Mouse (Mus musculus): Measurements from ENCODE around the gene Timm8a1. TPM values are rescaled to one million over a fixed set of nuclear protein-coding genes. Genes with fewer than 3 reads are reported as not detected.

Timm8a1 gene
- polyA plus RNA-seq (2015; fragmentation: Nextera tagmentation; extraction: Ambion mirVana), result 51.9 and 62.5 TPM in 2 replicates

DNA sequence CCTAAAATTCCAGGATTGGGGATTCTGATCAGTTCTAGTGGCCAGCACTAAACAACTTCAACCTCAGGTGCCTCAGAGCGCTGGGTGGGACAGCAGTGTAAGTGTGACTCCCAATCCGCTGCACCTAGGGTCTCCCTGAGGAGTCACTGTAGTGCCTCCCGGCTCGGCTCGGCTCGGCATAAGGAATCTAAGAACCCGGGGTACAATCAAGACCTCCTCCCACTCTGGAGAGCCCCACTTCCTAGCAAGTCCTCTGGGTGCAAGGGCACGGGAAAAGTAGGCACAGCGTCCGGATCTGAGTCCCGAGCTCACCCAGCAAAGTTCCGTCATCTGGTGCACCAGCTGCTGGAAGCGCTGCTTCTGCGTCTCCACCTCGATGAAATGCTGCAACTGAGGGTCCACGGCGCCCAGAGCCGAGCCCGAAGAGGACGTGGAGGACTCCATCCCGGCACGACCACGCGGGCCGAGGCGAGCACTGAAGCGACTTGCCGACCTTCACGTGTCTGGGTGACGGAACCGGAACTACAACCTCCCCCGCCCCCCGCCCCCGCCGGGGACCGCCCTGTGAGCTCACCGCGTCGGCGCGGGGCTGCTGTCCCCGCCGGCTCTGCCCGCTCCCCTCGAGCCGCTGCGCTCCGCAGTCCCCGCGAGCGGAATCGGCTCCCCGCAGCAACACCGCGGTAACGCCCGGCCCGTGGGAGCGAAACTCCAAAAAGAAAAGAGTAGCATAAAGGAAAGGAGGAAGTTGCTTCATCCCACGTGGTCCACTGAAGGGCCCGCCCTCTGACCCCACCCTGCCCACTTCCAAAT, at the start of gene Timm8a1:
Timm8a1 (minus strand) TSS at position 721 of the 810 bp plus-strand sequence.
- no peaks in the 10 kb centered on the region for H3K9me3 ChIP-seq (replicated peaks)
- peak within 1 kb of the TSS; percentile 68; the same call in 1 of the 2 replicates for H3K27ac ChIP-seq (replicated peaks)
- WGBS, result 15% methylated on average over 23 of the region's 61 CpGs
- no peaks in the 10 kb centered on the region for H3K27me3 ChIP-seq (replicated peaks)
- H3K36me3 ChIP-seq, result no peaks in the 10 kb centered on the region
- peak within 1 kb of the TSS; percentile 52 for H3K4me3 ChIP-seq (replicated peaks)
- H3K4me2 ChIP-seq, result peak within 1 kb of the TSS; percentile 66
- peaks cover 5% of the 10 kb centered on the region; the same call in 1 of the 2 replicates for H3K4me1 ChIP-seq
- H3K9ac ChIP-seq (replicated peaks), result peak within 1 kb of the TSS; percentile 55
- peak; percentile 95 for ATAC-seq (ENCODE audit: low FRiP score)

DNA sequence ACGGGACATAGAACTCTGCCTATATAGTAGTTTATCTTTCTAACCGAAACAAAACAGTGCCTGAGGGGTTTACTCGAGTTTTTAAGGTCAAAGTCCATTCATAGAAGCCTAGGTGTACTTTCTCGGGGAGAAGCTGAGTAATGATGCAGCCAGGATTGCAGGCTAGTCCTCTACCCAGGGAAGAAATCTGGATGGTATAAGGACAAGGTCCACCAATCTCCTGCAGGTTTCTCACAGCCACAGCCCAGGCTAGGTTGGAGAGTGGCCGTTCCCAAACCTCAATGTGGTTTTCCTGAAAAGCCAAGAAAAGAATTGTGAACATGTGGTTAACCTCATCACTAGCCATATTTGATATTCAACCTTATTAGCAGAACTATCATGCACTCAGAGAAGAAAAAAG, 48.2 kb upstream of the Timm8a1 start:
- Histone ChIP-seq H3K4me2 (no peak overlapping the region), H3K27me3 (replicated peaks) (no peaks in the 10 kb centered on the region), H3K4me3 (replicated peaks) (no peak overlapping the region), H3K36me3 (no peaks in the 10 kb centered on the region), H3K4me1 (peaks cover 10% of the 10 kb centered on the region), H3K9ac (replicated peaks) (no peak overlapping the region), H3K27ac (replicated peaks) (no peak overlapping the region), H3K9me3 (replicated peaks) (no peaks in the 10 kb centered on the region)
- WGBS, result 71% methylated on average over 5 of the region's 5 CpGs
- no peak for ATAC-seq (ENCODE audit: low FRiP score)

DNA sequence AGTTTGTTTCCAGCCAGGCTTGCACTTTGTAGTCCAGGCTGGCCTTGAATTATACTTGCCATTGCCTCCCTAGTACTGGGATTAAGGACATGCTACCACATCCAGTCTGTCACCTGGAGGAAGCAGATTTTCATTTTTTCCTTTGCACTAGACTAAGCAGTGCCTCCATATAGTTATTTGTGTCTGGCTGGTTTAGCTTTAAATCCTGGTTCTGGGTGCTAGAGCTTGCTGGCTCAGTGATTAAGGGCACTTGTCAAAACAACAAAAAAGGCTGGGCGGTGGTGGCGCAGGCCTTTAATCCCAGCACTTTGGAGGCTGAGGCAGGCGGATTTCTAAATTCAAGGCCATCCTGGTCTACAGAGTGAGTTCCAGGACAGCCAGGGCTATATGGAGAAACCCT, 47.3 kb upstream of the Timm8a1 start:
- H3K4me1 ChIP-seq, result peaks cover 16% of the 10 kb centered on the region
- H3K36me3 ChIP-seq, result no peaks in the 10 kb centered on the region
- no peak overlapping the region for H3K27ac ChIP-seq (replicated peaks)
- no peak for ATAC-seq (ENCODE audit: low FRiP score)
- H3K4me2 ChIP-seq, result no peak overlapping the region
- 76% methylated on average over 3 of the region's 3 CpGs for WGBS
- no peaks in the 10 kb centered on the region for H3K9me3 ChIP-seq (replicated peaks)
- H3K27me3 ChIP-seq (replicated peaks), result no peaks in the 10 kb centered on the region
- H3K9ac ChIP-seq (replicated peaks), result no peak overlapping the region
- no peak overlapping the region for H3K4me3 ChIP-seq (replicated peaks)

DNA sequence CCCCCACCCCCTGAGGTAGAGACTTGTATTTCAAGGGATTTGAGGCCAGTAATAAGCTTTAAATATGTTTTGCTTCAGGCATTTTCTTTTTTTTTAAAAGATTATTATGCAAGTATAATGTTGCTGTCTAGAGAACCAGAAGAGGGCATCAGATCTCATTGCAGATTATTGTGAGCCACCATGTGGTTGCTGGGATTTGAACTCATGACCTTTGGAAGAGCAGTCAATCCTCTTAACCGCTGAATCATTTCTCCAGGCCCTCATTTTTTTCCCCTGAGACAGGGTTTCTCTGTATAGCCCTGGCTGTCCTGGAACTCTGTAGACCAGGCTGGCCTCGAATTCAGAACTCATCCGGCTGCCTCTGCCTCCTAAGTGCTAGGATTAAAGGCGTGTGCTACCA, 46.6 kb upstream of the Timm8a1 start:
- no peak for ATAC-seq (ENCODE audit: low FRiP score)
- no peaks in the 10 kb centered on the region for H3K9me3 ChIP-seq (replicated peaks)
- H3K36me3 ChIP-seq, result no peaks in the 10 kb centered on the region
- no peak overlapping the region for H3K4me3 ChIP-seq (replicated peaks)
- H3K4me1 ChIP-seq, result peaks cover 16% of the 10 kb centered on the region
- H3K4me2 ChIP-seq, result no peak overlapping the region
- no peaks in the 10 kb centered on the region for H3K27me3 ChIP-seq (replicated peaks)
- no peak overlapping the region for H3K9ac ChIP-seq (replicated peaks)
- no peak overlapping the region for H3K27ac ChIP-seq (replicated peaks)
- WGBS, result 83% methylated on average over 4 of the region's 4 CpGs

DNA sequence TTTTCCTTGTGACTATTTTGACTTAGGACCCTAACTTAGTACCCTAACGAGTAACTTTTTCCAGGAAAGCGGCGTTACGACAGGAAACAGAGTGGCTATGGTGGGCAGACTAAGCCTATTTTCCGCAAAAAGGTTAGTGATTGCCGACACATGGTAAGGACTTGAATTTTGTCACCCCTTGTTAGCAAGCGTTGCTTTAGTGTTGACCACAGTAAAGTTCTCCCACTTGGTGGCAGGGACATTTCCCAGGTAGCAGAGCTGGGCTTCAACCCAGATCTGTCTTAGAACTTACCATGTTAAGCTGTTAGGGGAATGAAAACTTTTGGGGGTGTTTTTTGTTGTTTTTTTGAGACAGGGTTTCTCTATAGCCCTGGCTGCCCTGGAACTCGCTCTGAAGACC, 44.8 kb upstream of the Timm8a1 start:
- H3K27ac ChIP-seq (replicated peaks), result no peak overlapping the region
- no peaks in the 10 kb centered on the region for H3K27me3 ChIP-seq (replicated peaks)
- H3K9me3 ChIP-seq (replicated peaks), result no peaks in the 10 kb centered on the region
- H3K4me2 ChIP-seq, result peak overlapping the region; percentile 58
- H3K9ac ChIP-seq (replicated peaks), result peak overlapping the region; percentile 46
- ATAC-seq (ENCODE audit: low FRiP score), result no peak
- peaks cover 16% of the 10 kb centered on the region for H3K4me1 ChIP-seq
- H3K4me3 ChIP-seq (replicated peaks), result peak overlapping the region; percentile 47
- H3K36me3 ChIP-seq, result no peaks in the 10 kb centered on the region
- WGBS, result 31% methylated on average over 8 of the region's 8 CpGs

DNA sequence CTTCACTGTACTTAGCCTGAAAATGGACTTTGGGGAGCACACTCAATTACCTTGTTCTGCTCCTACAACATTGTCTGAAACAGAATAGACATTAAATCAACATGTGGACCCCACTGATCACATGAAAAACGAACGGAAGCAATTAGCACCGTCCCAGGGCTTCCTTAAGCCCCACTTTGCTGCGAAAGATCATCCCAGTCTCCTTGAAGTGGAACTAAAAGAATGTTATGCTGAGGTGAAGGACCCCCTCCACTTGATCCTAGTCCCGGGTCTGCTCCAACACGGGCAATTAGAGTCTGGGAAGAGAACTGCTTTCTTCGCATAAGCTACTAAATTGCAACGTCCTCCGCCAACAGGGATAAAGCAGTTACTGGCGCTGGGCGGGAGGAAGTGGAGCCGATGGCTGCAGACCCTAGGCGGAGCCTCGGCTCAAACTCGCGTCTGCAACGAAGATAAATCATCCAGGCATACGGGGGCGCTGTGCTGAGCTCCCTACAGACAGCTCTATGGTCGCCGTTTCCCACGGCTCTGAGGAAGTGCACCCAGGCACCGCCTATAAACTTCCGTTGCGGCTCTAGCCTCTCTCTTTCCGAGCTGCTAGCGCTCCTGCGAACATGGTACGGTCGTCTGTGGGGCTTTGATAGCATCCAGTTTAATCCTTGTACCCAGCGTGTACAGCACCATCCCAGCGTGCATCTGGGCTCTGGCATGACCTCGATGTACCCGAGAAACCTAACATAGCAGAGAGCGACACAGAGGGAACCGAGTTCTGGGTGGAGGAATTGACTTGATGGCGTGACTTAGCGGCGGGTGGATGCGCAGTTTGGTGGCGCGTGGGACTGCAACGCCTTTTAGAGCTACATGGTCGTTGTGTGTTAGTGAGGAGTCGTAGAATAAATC, 43.7 kb upstream of the Timm8a1 start, which contains the start of gene Rpl36a:
Rpl36a (plus strand) TSS at position 552 of the 900 bp plus-strand sequence.
- peak within 1 kb of the TSS; percentile 84 for H3K27ac ChIP-seq (replicated peaks)
- peaks cover 16% of the 10 kb centered on the region for H3K4me1 ChIP-seq
- no peaks in the 10 kb centered on the region for H3K9me3 ChIP-seq (replicated peaks)
- H3K36me3 ChIP-seq, result no peaks in the 10 kb centered on the region
- no peaks in the 10 kb centered on the region for H3K27me3 ChIP-seq (replicated peaks)
- peak within 1 kb of the TSS; percentile 46 for H3K9ac ChIP-seq (replicated peaks)
- peak within 1 kb of the TSS; percentile 58 for H3K4me2 ChIP-seq
- 25% methylated on average over 45 of the region's 45 CpGs for WGBS
- peak; percentile 98 for ATAC-seq (ENCODE audit: low FRiP score)
- peak within 1 kb of the TSS; percentile 47 for H3K4me3 ChIP-seq (replicated peaks)

DNA sequence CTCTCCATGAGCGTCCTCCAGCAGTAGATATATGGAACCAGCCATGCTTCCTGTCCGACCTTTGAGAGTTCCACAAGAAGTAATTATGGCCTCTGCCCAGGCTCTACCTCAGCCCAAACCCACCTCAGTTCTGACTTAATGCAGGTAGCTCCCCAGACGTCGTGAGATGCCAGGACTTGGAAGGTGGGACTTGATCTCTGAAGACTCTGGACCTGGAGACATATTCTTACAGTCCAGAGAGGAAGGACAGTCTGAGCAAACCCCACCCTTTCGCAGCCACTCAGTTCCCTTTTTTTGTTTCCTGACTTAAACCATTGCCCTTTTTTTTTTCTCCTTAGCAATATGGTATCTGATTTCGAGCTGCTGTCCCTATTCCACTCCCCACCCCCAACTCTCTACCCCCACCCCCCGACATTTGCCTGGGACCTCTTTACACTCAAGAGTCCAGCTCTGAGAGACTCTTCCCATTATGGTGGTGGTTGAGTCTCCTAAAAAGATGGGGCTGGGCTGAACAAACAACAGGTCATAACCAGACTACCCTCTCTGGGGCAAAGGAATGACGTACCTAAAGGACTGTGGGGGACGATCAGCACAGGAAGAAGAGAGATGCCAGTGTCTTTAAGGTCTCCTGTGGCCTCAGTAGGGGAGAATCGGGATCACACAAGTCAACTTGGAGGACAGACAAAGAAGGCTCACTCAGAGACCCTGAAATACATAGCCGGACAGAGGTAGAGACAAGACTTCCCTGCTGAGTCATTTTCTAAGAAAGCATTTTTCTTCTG, 41.4 kb upstream of the Timm8a1 start, which contains the start of gene Btk:
Btk (minus strand) TSS at position 683 of the 782 bp plus-strand sequence.
- H3K4me2 ChIP-seq, result no peak within 1 kb of the TSS
- ATAC-seq (ENCODE audit: low FRiP score), result no peak
- no peak within 1 kb of the TSS for H3K4me3 ChIP-seq (replicated peaks)
- no peaks in the 10 kb centered on the region for H3K27me3 ChIP-seq (replicated peaks)
- H3K27ac ChIP-seq (replicated peaks), result no peak within 1 kb of the TSS
- no peaks in the 10 kb centered on the region for H3K9me3 ChIP-seq (replicated peaks)
- no peak within 1 kb of the TSS for H3K9ac ChIP-seq (replicated peaks)
- WGBS, result 86% methylated on average over 11 of the region's 11 CpGs
- H3K4me1 ChIP-seq, result peaks cover 16% of the 10 kb centered on the region
- no peaks in the 10 kb centered on the region for H3K36me3 ChIP-seq

DNA sequence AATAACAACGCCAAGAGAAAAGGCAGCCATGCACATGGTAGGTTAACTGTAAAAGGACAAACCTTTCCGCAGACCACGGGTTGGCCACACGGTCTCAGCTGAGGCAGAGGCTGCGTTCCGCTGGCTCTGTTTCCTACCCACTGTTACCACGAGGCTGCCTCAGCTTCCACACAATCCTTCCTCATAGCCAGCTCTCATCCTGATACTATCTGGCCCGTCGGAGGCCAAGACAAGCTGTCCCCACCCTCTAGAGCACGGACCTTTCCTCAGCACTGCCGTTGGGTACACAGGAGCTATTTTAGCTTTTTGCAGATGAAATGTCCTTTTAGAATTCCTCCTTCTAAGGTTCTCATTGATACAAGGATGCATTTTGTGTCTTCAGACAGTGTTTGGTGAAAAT, 40.6 kb upstream of the Timm8a1 start:
- Histone ChIP-seq H3K27me3 (replicated peaks) (no peaks in the 10 kb centered on the region), H3K9ac (replicated peaks) (no peak overlapping the region), H3K36me3 (no peaks in the 10 kb centered on the region), H3K4me2 (no peak overlapping the region), H3K27ac (replicated peaks) (no peak overlapping the region), H3K4me3 (replicated peaks) (no peak overlapping the region), H3K9me3 (replicated peaks) (no peaks in the 10 kb centered on the region), H3K4me1 (peaks cover 16% of the 10 kb centered on the region)
- WGBS, result 86% methylated on average over 11 of the region's 11 CpGs
- no peak for ATAC-seq (ENCODE audit: low FRiP score)

DNA sequence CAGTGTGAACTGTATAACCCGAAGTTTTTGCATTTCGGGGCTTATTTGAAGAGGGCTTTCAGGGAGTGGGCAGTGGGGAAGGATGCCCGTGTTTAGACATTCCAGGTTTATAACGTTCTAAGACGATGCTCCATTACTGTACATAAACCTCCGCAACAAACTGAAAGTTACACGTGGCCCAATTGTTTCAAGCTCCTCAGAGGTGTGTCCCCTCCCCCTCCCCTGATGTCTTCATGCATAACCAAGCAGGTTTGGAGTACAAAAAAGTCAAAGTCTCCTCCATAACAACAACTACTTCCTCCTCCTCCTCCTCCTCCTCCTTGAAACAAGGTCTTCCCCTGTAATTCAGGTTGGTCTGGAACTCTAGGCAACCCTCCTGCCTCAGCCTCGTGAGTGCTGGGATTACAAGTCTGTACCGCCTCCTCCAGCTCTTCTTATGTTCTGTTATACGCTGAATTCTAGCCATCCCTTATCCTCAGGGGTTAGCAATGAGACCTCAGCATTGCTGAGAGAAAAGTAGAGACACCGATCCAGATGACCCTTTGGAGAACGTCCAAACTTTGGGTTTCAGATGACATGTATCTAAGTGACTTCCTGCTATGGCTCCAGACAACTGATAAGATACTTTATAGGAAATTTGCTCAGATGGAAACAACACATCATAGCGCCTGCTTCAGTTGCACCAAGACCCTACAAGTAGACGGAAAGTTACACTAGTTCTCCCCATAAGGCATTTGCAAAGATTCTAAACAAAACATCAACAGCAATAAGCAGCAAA, 39.1 kb upstream of the Timm8a1 start:
- 86% methylated on average over 14 of the region's 14 CpGs for WGBS
- H3K4me1 ChIP-seq, result 0 out of 2 replicates have a peak, but pooled peaks cover 8% of the 10 kb centered on the region
- H3K9ac ChIP-seq (replicated peaks), result no peak overlapping the region
- no peak overlapping the region for H3K4me3 ChIP-seq (replicated peaks)
- no peaks in the 10 kb centered on the region for H3K27me3 ChIP-seq (replicated peaks)
- no peak overlapping the region for H3K27ac ChIP-seq (replicated peaks)
- no peaks in the 10 kb centered on the region for H3K9me3 ChIP-seq (replicated peaks)
- H3K4me2 ChIP-seq, result no peak overlapping the region
- ATAC-seq (ENCODE audit: low FRiP score), result no peak
- H3K36me3 ChIP-seq, result no peaks in the 10 kb centered on the region

DNA sequence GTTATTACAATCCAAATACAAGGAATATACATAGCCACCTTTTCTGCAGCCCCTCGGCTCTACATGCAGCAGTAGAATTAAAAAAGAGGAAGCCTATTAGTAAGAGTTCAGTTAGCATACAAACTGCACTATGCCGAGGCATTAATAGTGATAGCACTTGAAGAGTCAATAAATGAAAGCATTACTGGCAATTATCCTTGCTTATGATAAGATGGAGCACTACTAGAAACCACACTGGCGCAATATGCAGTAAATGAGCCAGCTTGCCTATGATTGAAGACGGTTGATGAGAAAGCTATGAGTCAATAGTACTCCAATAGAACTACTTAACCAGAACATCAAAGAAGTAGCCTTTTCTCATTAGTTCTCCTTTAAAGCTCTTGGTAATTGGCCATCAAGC, 36.2 kb upstream of the Timm8a1 start:
- no peaks in the 10 kb centered on the region for H3K36me3 ChIP-seq
- no peak overlapping the region for H3K9ac ChIP-seq (replicated peaks)
- WGBS, result 79% methylated on average over 4 of the region's 4 CpGs
- H3K27me3 ChIP-seq (replicated peaks), result no peaks in the 10 kb centered on the region
- no peak for ATAC-seq (ENCODE audit: low FRiP score)
- H3K4me1 ChIP-seq, result no peaks in the 10 kb centered on the region
- no peak overlapping the region for H3K4me3 ChIP-seq (replicated peaks)
- no peaks in the 10 kb centered on the region for H3K9me3 ChIP-seq (replicated peaks)
- H3K4me2 ChIP-seq, result no peak overlapping the region
- H3K27ac ChIP-seq (replicated peaks), result no peak overlapping the region

All from neural tube, embryonic 15.5 days (tissue).